Mouse (Mus musculus) heart, embryonic 13.5 days (tissue): ENCODE measurements at regions not wholly inside any gene's neighbourhood (a gene's known extent, or its start where the extent isn't known, plus 50 kb on each side); places are given as distances from the start of the nearest gene placed in this dataset.

Experiments used
- ATAC-seq: fragments of 200-750 bp; cut with Nextera tagmentation; 2 replicates; pipeline ENCODE4 v1.8.0; 2017; ENCODE audit warnings: moderate TSS enrichment; ENCODE audit not compliant: insufficient number of reproducible peaks, low FRiP score, low TSS enrichment; ENCODE audit errors: extremely low read depth
- H3K27ac ChIP-seq: fragments of 300-500 bp; sonication (generic); replicated peaks from 2 replicates; pipeline ENCODE4 v1.5.1; 2015; ENCODE audit warnings: moderate library complexity, mild to moderate bottlenecking, inconsistent platforms
- H3K27me3 ChIP-seq: fragments of 300-500 bp; sonication (generic); replicated peaks from 2 replicates; pipeline ENCODE4 v1.6.1; 2015; ENCODE audit warnings: mild to moderate bottlenecking, inconsistent platforms
- H3K36me3 ChIP-seq: fragments of 300-500 bp; sonication (generic); 2 replicates; pipeline ENCODE4 v1.6.1; 2015; ENCODE audit warnings: mild to moderate bottlenecking, inconsistent platforms
- H3K4me1 ChIP-seq: fragments of 300-500 bp; sonication (generic); 2 replicates; pipeline ENCODE4 v1.6.1; 2015; ENCODE audit warnings: inconsistent platforms
- H3K4me2 ChIP-seq: fragments of 300-500 bp; sonication (generic); 2 replicates; pipeline ENCODE4 v1.6.1; 2015; ENCODE audit warnings: inconsistent platforms, mild to moderate bottlenecking, moderate library complexity
- H3K4me3 ChIP-seq: fragments of 300-500 bp; sonication (generic); 2 replicates; pipeline ENCODE4 v1.5.1; 2015; ENCODE audit warnings: moderate library complexity, mild to moderate bottlenecking, inconsistent platforms
- H3K9ac ChIP-seq: fragments of 300-500 bp; sonication (generic); 2 replicates; pipeline ENCODE4 v1.6.1; 2015; ENCODE audit warnings: inconsistent platforms, mild to moderate bottlenecking, moderate library complexity
- H3K9me3 ChIP-seq: fragments of 300-500 bp; sonication (generic); 2 replicates; pipeline ENCODE4 v1.6.1; 2016; ENCODE audit warnings: inconsistent platforms
- WGBS: fragments of 180-500 bp; shearing (Covaris S2); methylation state at CpG from one replicate; pipeline ENCODE4 v1.1.7; 2015; ENCODE audit warnings: mixed read lengths; 5-methylcytosine and 5-hydroxymethylcytosine counted together

DNA sequence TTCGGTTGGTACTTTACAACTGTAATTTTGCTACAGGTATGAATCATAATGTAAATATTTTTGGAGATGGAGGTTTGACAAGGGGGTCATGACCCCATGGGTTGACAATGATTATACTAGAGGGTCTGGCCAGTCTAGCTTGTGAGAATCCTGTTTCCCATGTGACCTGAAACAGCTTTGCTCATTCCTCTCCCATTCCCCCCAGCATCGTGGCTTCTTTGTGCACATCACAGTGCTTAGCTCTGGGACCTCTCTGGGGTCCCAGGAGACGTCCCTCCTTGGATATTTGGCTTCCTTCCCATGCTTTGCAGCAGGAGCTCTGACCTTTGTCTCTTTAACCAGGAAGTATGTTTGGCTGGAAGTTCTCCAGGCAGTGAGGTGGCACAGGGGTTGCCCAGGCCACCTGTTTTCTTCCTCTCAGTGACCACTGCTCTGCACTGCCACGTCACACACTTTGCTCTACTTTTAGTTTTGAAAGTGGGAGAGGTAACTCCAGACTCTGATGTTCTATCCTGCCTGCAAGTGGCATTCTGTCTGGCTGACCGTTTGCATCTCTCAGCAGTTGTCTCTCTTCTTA is 77.4 kb upstream of the Tmem45b start:
- no peak for ATAC-seq
- Histone ChIP-seq H3K4me2 (no peak overlapping the region), H3K9me3 (no peaks in the 10 kb centered on the region), H3K4me3 (no peak overlapping the region), H3K36me3 (no peaks in the 10 kb centered on the region), H3K27ac (no peak overlapping the region), H3K27me3 (peaks cover 10% of the 10 kb centered on the region), H3K4me1 (no peaks in the 10 kb centered on the region), H3K9ac (no peak overlapping the region)
- WGBS = 53% methylated on average over 5 of the region's 5 CpGs

DNA sequence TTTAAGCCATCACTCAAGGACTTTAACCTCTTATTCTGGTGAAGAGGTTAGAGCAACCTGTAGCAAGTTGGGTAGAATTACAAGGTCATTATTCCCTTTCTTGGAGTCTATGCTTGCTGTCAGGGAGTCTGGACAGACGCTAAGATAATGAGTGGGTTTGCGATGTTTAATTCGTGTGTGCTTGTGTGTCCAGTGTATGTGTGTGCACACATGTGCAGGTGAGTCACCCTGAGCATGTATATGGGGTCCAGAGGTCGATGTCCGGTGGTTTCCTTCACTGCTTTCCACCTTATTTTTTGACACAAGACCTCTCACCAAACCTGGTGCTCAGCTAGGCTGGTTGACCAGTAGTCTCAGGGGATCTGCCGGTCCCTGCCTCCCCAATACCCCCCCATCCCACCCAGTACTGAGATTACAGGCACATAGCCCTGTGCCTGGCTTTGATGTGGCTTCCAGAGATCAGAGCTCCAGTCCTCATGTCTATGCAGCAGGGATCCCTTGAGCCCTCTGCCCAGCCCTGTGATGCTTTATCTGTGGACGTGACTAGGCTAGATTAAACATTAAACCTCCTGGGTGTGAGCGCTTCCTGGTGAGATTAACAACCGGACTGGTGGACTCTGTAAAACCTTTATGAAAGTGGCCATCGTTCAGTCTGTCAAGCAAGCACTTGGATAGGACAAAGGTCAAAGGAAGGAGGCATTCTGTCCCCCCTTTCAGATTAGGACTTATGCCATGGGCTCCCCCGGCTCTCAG is 74.4 kb upstream of the Tmem45b start:
- Histone ChIP-seq H3K9me3 (no peaks in the 10 kb centered on the region), H3K36me3 (no peaks in the 10 kb centered on the region), H3K4me2 (no peak overlapping the region), H3K4me1 (no peaks in the 10 kb centered on the region), H3K9ac (no peak overlapping the region), H3K27ac (no peak overlapping the region), H3K4me3 (no peak overlapping the region), H3K27me3 (0 out of 2 replicates have a peak, but pooled peaks cover 5% of the 10 kb centered on the region)
- no peak for ATAC-seq
- WGBS = 62% methylated on average over 11 of the region's 11 CpGs

DNA sequence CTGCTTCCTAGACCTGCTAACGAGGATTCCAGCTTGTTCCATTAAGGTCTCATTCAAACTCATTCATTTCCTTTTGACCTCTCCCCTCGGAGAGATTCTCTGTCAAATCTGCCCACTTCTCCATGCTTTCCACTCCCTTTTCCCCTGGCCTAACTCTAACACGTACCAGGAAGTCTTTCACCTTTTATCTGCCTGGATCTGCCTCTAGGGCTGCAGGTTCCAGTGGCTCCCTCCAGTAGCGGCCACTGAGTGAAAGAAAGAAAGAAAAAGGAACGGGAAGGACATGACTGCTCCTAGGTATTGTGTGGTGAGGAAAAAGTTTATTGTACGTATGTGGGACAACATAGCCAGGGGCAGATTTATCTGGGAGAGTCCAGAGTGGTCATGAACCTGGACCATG is 64.8 kb upstream of the Tmem45b start:
- H3K9ac ChIP-seq = no peak overlapping the region
- WGBS = 46% methylated on average over 6 of the region's 6 CpGs
- H3K9me3 ChIP-seq = no peaks in the 10 kb centered on the region
- peaks cover 8% of the 10 kb centered on the region; the same call in 1 of the 2 replicates for H3K27me3 ChIP-seq
- H3K4me1 ChIP-seq = no peaks in the 10 kb centered on the region
- H3K27ac ChIP-seq = no peak overlapping the region
- H3K4me3 ChIP-seq = no peak overlapping the region
- H3K4me2 ChIP-seq = no peak overlapping the region
- ATAC-seq = no peak
- no peaks in the 10 kb centered on the region for H3K36me3 ChIP-seq

DNA sequence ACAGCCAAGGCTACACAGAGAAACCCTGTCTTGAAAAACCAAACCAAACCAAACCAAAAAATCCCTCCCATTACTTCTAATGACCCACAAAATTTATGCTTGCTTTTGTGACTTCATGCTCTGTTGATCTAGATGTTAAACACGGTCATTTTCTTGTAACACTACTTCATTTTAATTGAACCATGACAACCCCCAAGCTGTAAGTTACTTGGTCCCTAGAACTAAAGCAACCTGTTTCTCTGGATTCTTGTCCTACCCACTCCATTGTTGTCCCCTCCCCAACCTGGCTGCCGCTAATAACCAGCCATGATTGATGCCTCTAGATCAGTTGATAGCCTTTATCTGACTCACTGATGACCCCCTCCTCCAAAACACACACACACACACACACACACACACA is 63.0 kb upstream of the Tmem45b start:
- no peak for ATAC-seq
- WGBS = 75% methylated on average over 2 of the region's 2 CpGs
- H3K27ac ChIP-seq = no peak overlapping the region

More for the DNA sequence above, 63.0 kb upstream of the Tmem45b start:
- H3K9me3 ChIP-seq = no peaks in the 10 kb centered on the region
- H3K4me2 ChIP-seq = no peak overlapping the region
- H3K4me3 ChIP-seq = no peak overlapping the region
- no peaks in the 10 kb centered on the region for H3K4me1 ChIP-seq
- H3K36me3 ChIP-seq = no peaks in the 10 kb centered on the region
- H3K27me3 ChIP-seq = peaks cover 8% of the 10 kb centered on the region; the same call in 1 of the 2 replicates
- H3K9ac ChIP-seq = no peak overlapping the region
